Mouse (Mus musculus): ENCODE results near the gene Mon1a. TPM values are rescaled to one million over a fixed set of nuclear protein-coding genes. Genes with fewer than 3 reads are reported as not detected.
A peak's percentile ranks its signal among the peaks of the same experiment; 100 is the strongest.

Mon1a gene
- polyA plus RNA-seq (2016; fragmentation: Nextera tagmentation; extraction: Ambion mirVana), result 16.5 and 19.2 TPM in 2 replicates

GRCm38 (mm10) chr9:107887804-107888266 is at the start of gene Mon1a:
Mon1a (plus strand) TSS chr9:107888151.
- Histone ChIP-seq H3K4me2 (replicated peaks) (peak within 1 kb of the TSS; percentile 70), H3K9me3 (no peaks in the 10 kb centered on the region), H3K4me1 (peaks cover 8% of the 10 kb centered on the region), H3K36me3 (no peaks in the 10 kb centered on the region), H3K4me3 (peak within 1 kb of the TSS; percentile 77), H3K27me3 (peaks cover 19% of the 10 kb centered on the region), H3K9ac (replicated peaks) (peak within 1 kb of the TSS; percentile 78), H3K27ac (replicated peaks) (peak within 1 kb of the TSS; percentile 63)
- peak; percentile 96 for ATAC-seq (ENCODE audit: low FRiP score, low read depth)
- WGBS, result under 1% methylated on average over 28 of the region's 28 CpGs

DNA sequence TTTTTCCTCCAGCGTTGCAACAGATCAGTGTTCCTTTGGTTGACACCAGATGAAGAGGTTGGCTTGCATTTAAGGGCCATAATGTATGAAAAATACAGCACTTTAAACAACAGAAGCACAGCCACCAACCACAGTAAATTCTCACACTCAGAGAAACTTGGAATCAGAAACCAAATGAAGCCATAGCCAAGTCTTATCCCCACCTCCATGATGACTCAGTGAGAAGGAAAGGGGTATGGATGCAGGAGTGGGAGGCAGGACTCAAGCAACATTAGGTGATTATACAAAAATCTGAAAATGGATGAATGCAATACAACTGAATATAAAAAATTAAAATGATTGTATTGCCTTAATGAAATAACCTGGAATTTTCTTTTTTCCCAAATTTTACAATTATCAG is 49.1 kb upstream of the Mon1a start:
- peaks cover 13% of the 10 kb centered on the region for H3K36me3 ChIP-seq
- no peak overlapping the region for H3K4me2 ChIP-seq (replicated peaks)
- 97% methylated on average over 1 of the region's 1 CpGs for WGBS

DNA sequence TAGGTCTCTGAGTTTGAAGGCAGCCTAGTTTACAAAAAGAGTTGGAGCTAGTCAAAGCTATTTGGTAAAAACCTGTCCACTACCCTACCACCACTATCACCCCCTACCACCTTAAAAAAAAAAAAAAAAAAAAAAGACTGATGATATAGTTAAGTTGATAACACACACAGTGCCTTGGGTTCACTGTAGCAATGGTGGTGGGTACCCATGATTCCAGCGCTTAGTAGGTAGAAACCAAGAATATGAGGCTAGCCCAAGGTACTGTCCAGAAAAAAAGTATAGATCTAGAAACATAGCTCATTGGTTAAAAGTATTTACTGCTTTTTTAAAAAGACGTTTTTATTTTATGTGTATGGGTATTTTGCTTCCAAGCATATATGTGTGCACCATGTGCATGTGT is 45.2 kb upstream of the Mon1a start:
- no peak for ATAC-seq (ENCODE audit: low FRiP score, low read depth)
- 97% methylated on average over 2 of the region's 2 CpGs for WGBS

More for the DNA sequence above, 49.1 kb upstream of the Mon1a start:
- no peak overlapping the region for H3K27ac ChIP-seq (replicated peaks)
- no peak for ATAC-seq (ENCODE audit: low FRiP score, low read depth)
- H3K4me3 ChIP-seq, result no peak overlapping the region
- no peak overlapping the region for H3K9ac ChIP-seq (replicated peaks)
- H3K9me3 ChIP-seq, result no peaks in the 10 kb centered on the region
- no peaks in the 10 kb centered on the region for H3K27me3 ChIP-seq
- no peaks in the 10 kb centered on the region for H3K4me1 ChIP-seq

GRCm38 (mm10) chr9:107848922-107849321 is 39.0 kb upstream of the Mon1a start:
- 96% methylated on average over 7 of the region's 7 CpGs for WGBS
- Histone ChIP-seq H3K9ac (replicated peaks) (no peak overlapping the region), H3K36me3 (peaks cover 59% of the 10 kb centered on the region), H3K4me1 (no peaks in the 10 kb centered on the region), H3K4me3 (no peak overlapping the region), H3K4me2 (replicated peaks) (no peak overlapping the region), H3K9me3 (no peaks in the 10 kb centered on the region), H3K27ac (replicated peaks) (no peak overlapping the region), H3K27me3 (no peaks in the 10 kb centered on the region)
- no peak for ATAC-seq (ENCODE audit: low FRiP score, low read depth)

More for the DNA sequence above, 45.2 kb upstream of the Mon1a start:
- Histone ChIP-seq H3K9me3 (no peaks in the 10 kb centered on the region), H3K4me3 (no peak overlapping the region), H3K27ac (replicated peaks) (no peak overlapping the region), H3K4me2 (replicated peaks) (no peak overlapping the region), H3K27me3 (no peaks in the 10 kb centered on the region), H3K4me1 (no peaks in the 10 kb centered on the region), H3K36me3 (peaks cover 38% of the 10 kb centered on the region), H3K9ac (replicated peaks) (no peak overlapping the region)

DNA sequence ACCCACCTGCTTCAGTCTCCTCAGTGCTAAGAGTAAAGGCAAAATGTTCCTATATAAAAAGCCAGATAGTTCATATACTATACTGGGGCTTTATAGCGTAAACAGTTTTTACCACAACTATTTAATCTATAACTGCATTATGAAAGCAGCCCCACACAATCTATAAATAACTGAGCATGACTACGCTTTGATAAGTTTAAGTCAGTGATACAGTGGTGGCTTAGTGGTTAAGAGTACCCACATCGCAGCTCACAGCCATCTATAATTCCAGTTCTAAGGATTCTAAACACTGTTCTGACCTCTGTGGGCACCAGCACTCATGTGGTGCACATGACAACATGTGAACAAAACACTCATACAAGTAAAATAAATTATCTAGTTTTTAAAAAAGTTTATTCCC is 29.6 kb upstream of the Mon1a start:
- Histone ChIP-seq H3K9ac (replicated peaks) (no peak overlapping the region), H3K36me3 (peaks cover 28% of the 10 kb centered on the region), H3K4me3 (no peak overlapping the region), H3K27ac (replicated peaks) (no peak overlapping the region), H3K27me3 (no peaks in the 10 kb centered on the region), H3K4me1 (no peaks in the 10 kb centered on the region), H3K9me3 (no peaks in the 10 kb centered on the region), H3K4me2 (replicated peaks) (no peak overlapping the region)
- 98% methylated on average over 3 of the region's 3 CpGs for WGBS
- ATAC-seq (ENCODE audit: low FRiP score, low read depth), result no peak

DNA sequence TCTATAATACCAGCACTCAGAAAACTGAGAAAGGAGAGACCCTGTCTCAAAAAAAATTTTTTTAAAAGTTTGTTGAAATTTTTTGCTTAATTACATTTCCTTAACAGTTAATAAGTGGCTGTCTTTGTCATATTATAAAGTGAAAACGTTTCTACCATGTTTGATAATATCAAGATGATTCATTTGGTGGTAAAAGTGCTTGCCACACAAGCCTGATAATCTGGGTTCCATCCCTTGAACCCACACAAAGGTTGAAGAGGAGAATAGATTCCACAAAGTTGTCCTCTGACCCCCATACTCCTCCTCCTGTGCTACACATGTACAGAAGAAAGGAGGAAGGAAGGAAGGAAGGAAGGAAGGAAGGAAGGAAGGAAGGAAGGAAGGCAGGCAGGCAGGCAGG is 23.5 kb upstream of the Mon1a start:
- Histone ChIP-seq H3K9me3 (no peaks in the 10 kb centered on the region), H3K4me3 (no peak overlapping the region), H3K9ac (replicated peaks) (no peak overlapping the region), H3K4me1 (no peaks in the 10 kb centered on the region), H3K4me2 (replicated peaks) (no peak overlapping the region), H3K27me3 (no peaks in the 10 kb centered on the region), H3K36me3 (peaks cover 11% of the 10 kb centered on the region), H3K27ac (replicated peaks) (no peak overlapping the region)
- no peak for ATAC-seq (ENCODE audit: low FRiP score, low read depth)
- WGBS, result 74% methylated on average over 1 of the region's 1 CpGs

- Histone ChIP-seq H3K9me3 (no peaks in the 10 kb centered on the region), H3K4me3 (no peak overlapping the region), H3K4me2 (replicated peaks) (no peak overlapping the region), H3K4me1 (peaks cover 4% of the 10 kb centered on the region), H3K36me3 (peaks cover 17% of the 10 kb centered on the region), H3K27me3 (no peaks in the 10 kb centered on the region), H3K9ac (replicated peaks) (no peak overlapping the region), H3K27ac (replicated peaks) (no peak overlapping the region)
- no peak for ATAC-seq (ENCODE audit: low FRiP score, low read depth)
- 89% methylated on average over 2 of the region's 2 CpGs for WGBS
Observed at GRCm38 (mm10) chr9:107866081-107866480, 21.9 kb upstream of the Mon1a start.

DNA sequence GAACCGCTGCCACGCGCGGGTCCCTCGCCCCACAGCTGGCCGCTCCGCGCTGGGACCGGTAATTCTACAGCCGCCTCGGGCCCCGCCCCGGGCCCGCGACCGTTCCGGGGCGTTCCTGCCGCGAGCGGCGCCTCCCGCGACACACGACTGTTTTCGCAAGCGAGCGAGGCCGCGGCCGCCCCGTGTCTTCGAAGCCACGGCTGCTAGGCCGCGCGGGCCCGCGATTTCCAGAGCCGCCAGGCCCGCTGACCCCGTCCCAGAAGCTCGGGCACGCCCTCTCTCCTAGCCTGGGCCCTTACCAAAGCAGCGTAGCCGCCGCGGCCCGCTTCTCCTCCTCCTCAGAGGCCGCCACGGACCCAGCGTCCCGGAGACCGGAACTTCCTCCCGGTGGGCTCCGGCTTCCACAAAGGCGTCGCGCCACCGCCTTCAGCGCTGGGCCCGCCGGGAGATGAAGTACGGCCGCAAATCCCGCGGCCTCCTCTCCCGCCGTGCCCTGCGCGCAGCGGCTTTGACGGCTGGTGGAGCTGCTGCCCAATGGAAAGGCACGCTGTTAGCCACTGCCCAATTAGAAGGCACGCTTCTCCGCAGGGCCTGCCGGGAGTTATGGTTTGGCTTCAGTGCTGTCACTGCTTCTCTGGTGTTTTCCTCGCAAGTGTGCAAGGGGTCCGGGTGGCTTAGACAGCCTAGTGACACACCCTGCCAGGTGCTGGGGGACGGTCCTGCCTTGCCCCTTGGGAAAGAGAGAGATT is 15.4 kb upstream of the Mon1a start:
- Histone ChIP-seq H3K27ac (replicated peaks) (peak overlapping the region; percentile 95), H3K4me2 (replicated peaks) (peak overlapping the region; percentile 76), H3K9me3 (no peaks in the 10 kb centered on the region), H3K4me1 (peaks cover 16% of the 10 kb centered on the region), H3K27me3 (no peaks in the 10 kb centered on the region), H3K36me3 (peaks cover 12% of the 10 kb centered on the region), H3K9ac (replicated peaks) (peak overlapping the region; percentile 98), H3K4me3 (peak overlapping the region; percentile 98)
- under 1% methylated on average over 79 of the region's 80 CpGs for WGBS
- ATAC-seq (ENCODE audit: low FRiP score, low read depth), result peak; percentile 99

- no peak for ATAC-seq (ENCODE audit: low FRiP score, low read depth)
- peak within 1 kb of the TSS; percentile 98 for H3K9ac ChIP-seq (replicated peaks)
- no peaks in the 10 kb centered on the region for H3K9me3 ChIP-seq
- H3K4me2 ChIP-seq (replicated peaks), result peak within 1 kb of the TSS; percentile 76
- H3K4me1 ChIP-seq, result peaks cover 16% of the 10 kb centered on the region
- peak within 1 kb of the TSS; percentile 95 for H3K27ac ChIP-seq (replicated peaks)
- 13% methylated on average over 14 of the region's 14 CpGs for WGBS
- H3K36me3 ChIP-seq, result peaks cover 12% of the 10 kb centered on the region; the same call in 1 of the 2 replicates
- no peaks in the 10 kb centered on the region for H3K27me3 ChIP-seq
- peak within 1 kb of the TSS; percentile 98 for H3K4me3 ChIP-seq
Observed at GRCm38 (mm10) chr9:107873137-107873536, 14.8 kb upstream of the Mon1a start, which contains the start of gene Rbm6. Rbm6 (minus strand) TSS chr9:107873237.

GRCm38 (mm10) chr9:107880411-107880810 is 7.5 kb upstream of the Mon1a start:
- no peak for ATAC-seq (ENCODE audit: low FRiP score, low read depth)
- H3K4me3 ChIP-seq, result no peak overlapping the region

DNA sequence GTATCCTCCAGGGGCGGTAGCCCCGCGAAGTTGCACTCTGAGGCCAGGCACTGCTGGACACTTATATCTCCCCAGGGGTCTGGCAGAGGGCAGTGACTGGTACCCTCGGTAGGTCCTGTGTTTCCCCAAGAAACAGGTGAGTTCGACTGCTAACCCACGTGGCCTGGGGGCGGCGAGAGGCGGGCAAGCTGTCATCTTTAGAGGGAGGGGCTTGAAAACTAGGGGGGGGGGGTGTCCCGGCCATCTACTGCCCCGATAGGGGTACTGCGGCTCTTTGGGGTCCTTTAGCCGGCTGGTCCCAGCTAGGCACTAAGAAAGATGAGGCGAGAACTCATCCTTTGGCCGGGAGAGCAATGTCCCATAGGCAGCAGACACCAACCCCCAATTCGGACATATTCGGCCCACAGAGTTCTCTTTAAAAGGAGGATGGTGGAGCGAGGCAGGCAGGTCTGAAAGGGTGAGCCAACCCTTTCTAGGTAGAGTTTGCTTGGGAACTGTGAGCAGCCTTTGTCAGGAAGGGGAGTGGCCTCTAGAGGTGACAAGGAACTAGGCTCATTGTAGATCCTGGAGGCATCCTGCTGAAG is 408 bp downstream of the Mon1a start:
- Histone ChIP-seq H3K27me3 (peaks cover 19% of the 10 kb centered on the region), H3K9ac (replicated peaks) (peak overlapping the region; percentile 78), H3K4me1 (peaks cover 8% of the 10 kb centered on the region), H3K36me3 (no peaks in the 10 kb centered on the region), H3K4me2 (replicated peaks) (peak overlapping the region; percentile 70), H3K27ac (replicated peaks) (peak overlapping the region; percentile 63), H3K4me3 (peak overlapping the region; percentile 77), H3K9me3 (no peaks in the 10 kb centered on the region)
- under 1% methylated on average over 18 of the region's 18 CpGs for WGBS
- ATAC-seq (ENCODE audit: low FRiP score, low read depth), result peak; percentile 76

More at GRCm38 (mm10) chr9:107880411-107880810, 7.5 kb upstream of the Mon1a start:
- no peak overlapping the region for H3K9ac ChIP-seq (replicated peaks)
- H3K9me3 ChIP-seq, result no peaks in the 10 kb centered on the region
- WGBS, result 77% methylated on average over 4 of the region's 4 CpGs
- no peaks in the 10 kb centered on the region for H3K4me1 ChIP-seq
- H3K27me3 ChIP-seq, result peaks cover 6% of the 10 kb centered on the region; the same call in 1 of the 2 replicates
- no peaks in the 10 kb centered on the region for H3K36me3 ChIP-seq
- no peak overlapping the region for H3K4me2 ChIP-seq (replicated peaks)
- no peak overlapping the region for H3K27ac ChIP-seq (replicated peaks)

- no peaks in the 10 kb centered on the region for H3K9me3 ChIP-seq
- WGBS, result 88% methylated on average over 6 of the region's 6 CpGs
- no peak overlapping the region for H3K9ac ChIP-seq (replicated peaks)
- no peaks in the 10 kb centered on the region for H3K36me3 ChIP-seq
- no peak overlapping the region for H3K4me3 ChIP-seq
- no peak overlapping the region for H3K4me2 ChIP-seq (replicated peaks)
- H3K27me3 ChIP-seq, result peaks cover 13% of the 10 kb centered on the region
- no peak for ATAC-seq (ENCODE audit: low FRiP score, low read depth)
- no peak overlapping the region for H3K27ac ChIP-seq (replicated peaks)
- H3K4me1 ChIP-seq, result peaks cover 8% of the 10 kb centered on the region
Observed at GRCm38 (mm10) chr9:107890260-107890659, 2.3 kb downstream of the Mon1a start.

All from midbrain, embryonic 12.5 days (tissue).